Mouse (Mus musculus) E14TG2a.4 (cell line): ENCODE data around the gene Cd300lg.

Experiments
- CTCF ChIP-seq: conservative IDR thresholded peaks from 2 replicates; pipeline ENCODE4 v1.5.1; 2014; ENCODE audit warnings: low read length
- NANOG ChIP-seq: IDR thresholded peaks from 2 replicates; pipeline ENCODE4 v1.6.1; 2014; ENCODE audit warnings: borderline replicate concordance, low read length, mixed read lengths
- POU5F1 ChIP-seq: IDR thresholded peaks from 2 replicates; pipeline ENCODE4 v1.6.1; 2014; ENCODE audit warnings: low read length, borderline replicate concordance

DNA sequence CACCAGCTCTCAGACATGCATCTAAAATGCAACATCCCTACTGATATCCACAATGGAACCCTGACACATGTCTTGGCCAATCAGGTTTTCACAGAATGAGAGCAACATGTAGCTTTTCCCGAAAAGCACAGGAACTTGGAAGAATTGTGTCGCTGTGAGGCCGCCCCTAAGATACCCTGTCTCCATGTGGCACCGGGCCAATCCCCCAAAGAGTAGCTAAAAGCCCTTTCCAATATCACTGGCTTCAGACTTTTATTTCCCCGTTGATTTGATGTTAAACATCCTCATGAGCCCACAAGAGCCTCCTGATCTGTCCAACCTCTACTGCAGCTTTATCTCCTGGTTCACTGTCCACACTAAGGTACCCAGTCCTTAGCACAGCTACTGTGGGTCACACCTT lies 34.6 kb upstream of the Cd300lg start:
- TF ChIP-seq CTCF (no peak), NANOG (no peak), POU5F1 (no peak)
